Mouse (Mus musculus) embryonic facial prominence, embryonic 12.5 days (tissue): ENCODE data around the gene Adora3. TPM values are rescaled to one million over a fixed set of nuclear protein-coding genes. Genes with fewer than 3 reads are reported as not detected.

Experiments
- ATAC-seq: fragments of 200-750 bp; cut with Nextera tagmentation; 2 replicates; pipeline ENCODE4 v1.8.0; 2017; ENCODE audit not compliant: insufficient number of reproducible peaks, insufficient read depth, low FRiP score, low TSS enrichment
- H3K27ac ChIP-seq: fragments of 300-500 bp; sonication (generic); 2 replicates; pipeline ENCODE4 v1.5.1; 2016; ENCODE audit warnings: mild to moderate bottlenecking
- H3K27me3 ChIP-seq: fragments of 300-500 bp; sonication (generic); 2 replicates; pipeline ENCODE4 v1.6.1; 2016; ENCODE audit warnings: mild to moderate bottlenecking, moderate library complexity
- H3K36me3 ChIP-seq: fragments of 300-500 bp; sonication (generic); 2 replicates; pipeline ENCODE4 v1.6.1; 2016; ENCODE audit warnings: mild to moderate bottlenecking
- H3K4me1 ChIP-seq: fragments of 300-500 bp; sonication (generic); 2 replicates; pipeline ENCODE4 v1.6.1; 2016
- H3K4me2 ChIP-seq: fragments of 300-500 bp; sonication (generic); replicated peaks from 2 replicates; pipeline ENCODE4 v1.6.1; 2016; ENCODE audit warnings: mild to moderate bottlenecking, moderate library complexity
- H3K4me3 ChIP-seq: fragments of 300-500 bp; sonication (generic); 2 replicates; pipeline ENCODE4 v1.5.1; 2016; ENCODE audit warnings: mild to moderate bottlenecking
- H3K9ac ChIP-seq: fragments of 300-500 bp; sonication (generic); 2 replicates; pipeline ENCODE4 v1.6.1; 2016; ENCODE audit warnings: mild to moderate bottlenecking, moderate library complexity
- H3K9me3 ChIP-seq: fragments of 300-500 bp; sonication (generic); 2 replicates; pipeline ENCODE4 v1.6.1; 2016; ENCODE audit warnings: mild to moderate bottlenecking, moderate library complexity
- WGBS: fragments of 180-500 bp; shearing (Covaris S2); methylation state at CpG from one replicate; pipeline ENCODE4 v1.1.7; 2016; 5-methylcytosine and 5-hydroxymethylcytosine counted together
- polyA plus RNA-seq: library from polyadenylated mRNA; unstranded; fragments of >200 nt; fragmentation: Nextera tagmentation; extraction: Ambion mirVana; gene quantifications from 2 replicates; pipeline ENCODE4 v1.2.1, GENCODE M21; 2016

Gene Adora3
- polyA plus RNA-seq, 1 experiment from 2014 or later: 0.26 TPM

GRCm38 (mm10) chr3:105853781-105854180, 16.9 kb upstream of the Adora3 start:
- H3K27me3 ChIP-seq: no peaks in the 10 kb centered on the region
- H3K4me1 ChIP-seq: peaks cover 8% of the 10 kb centered on the region; the same call in 1 of the 2 replicates
- peak; percentile 60; the same call in 1 of the 2 replicates for ATAC-seq
- H3K9me3 ChIP-seq: no peaks in the 10 kb centered on the region
- no peak overlapping the region for H3K4me2 ChIP-seq
- no peak overlapping the region for H3K9ac ChIP-seq
- H3K36me3 ChIP-seq: no peaks in the 10 kb centered on the region
- no peak overlapping the region for H3K27ac ChIP-seq
- no peak overlapping the region for H3K4me3 ChIP-seq
- 35% methylated on average over 8 of the region's 8 CpGs for WGBS

DNA sequence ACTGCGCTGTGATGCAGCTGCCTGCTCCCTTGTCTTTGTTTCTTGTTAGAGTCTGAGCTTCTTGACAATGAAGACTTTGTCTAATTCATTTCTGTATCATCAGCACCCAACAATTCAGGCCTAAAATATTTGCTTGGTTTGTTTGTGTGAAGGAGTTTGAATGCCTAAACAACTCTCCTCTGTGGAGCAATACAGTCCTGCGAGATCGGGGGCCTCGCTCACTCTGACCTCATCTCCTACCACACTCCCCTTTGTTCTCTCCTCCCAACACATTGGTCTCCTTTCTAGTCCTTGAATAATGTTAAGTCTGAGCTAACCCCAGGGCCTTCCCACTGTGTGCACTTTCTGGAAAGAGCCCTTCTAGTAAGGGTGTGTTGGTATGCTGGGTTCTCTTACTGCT, 15.9 kb upstream of the Adora3 start:
- Histone ChIP-seq H3K4me2 (no peak overlapping the region), H3K9me3 (no peaks in the 10 kb centered on the region), H3K27ac (no peak overlapping the region), H3K27me3 (no peaks in the 10 kb centered on the region), H3K4me1 (peaks cover 8% of the 10 kb centered on the region; the same call in 1 of the 2 replicates), H3K36me3 (no peaks in the 10 kb centered on the region), H3K4me3 (no peak overlapping the region), H3K9ac (no peak overlapping the region)
- 73% methylated on average over 4 of the region's 4 CpGs for WGBS
- no peak for ATAC-seq

GRCm38 (mm10) chr3:105857513-105857912, 13.1 kb upstream of the Adora3 start:
- H3K27me3 ChIP-seq: no peaks in the 10 kb centered on the region
- no peak for ATAC-seq
- no peak overlapping the region for H3K4me3 ChIP-seq
- no peak overlapping the region for H3K4me2 ChIP-seq
- H3K9me3 ChIP-seq: no peaks in the 10 kb centered on the region
- peaks cover 12% of the 10 kb centered on the region; the same call in 1 of the 2 replicates for H3K4me1 ChIP-seq
- 73% methylated on average over 5 of the region's 5 CpGs for WGBS
- no peak overlapping the region for H3K9ac ChIP-seq
- no peak overlapping the region for H3K27ac ChIP-seq
- H3K36me3 ChIP-seq: no peaks in the 10 kb centered on the region

- ATAC-seq: no peak
Observed at GRCm38 (mm10) chr3:105861747-105862366, 8.8 kb upstream of the Adora3 start.

DNA sequence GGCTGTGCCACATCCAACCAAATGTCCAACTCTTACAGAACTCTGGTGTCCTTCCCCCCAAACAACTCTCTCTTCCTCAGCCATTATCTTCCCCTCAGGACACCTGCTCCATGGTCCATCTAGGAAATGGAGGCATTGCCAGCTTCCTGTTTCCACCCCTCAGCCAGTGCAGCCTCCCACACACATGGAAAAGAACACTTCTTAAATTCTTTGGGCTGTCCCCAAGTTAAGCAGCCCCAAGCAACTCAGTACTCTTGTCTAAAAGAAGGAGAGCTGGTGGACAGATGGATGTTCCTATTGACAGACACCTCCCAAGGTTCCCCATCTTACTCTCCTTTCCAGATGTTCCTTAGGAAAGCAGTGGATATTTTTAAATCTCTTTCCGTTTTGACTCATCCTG, 6.5 kb upstream of the Adora3 start:
- Histone ChIP-seq H3K4me2 (no peak overlapping the region), H3K4me1 (peaks cover 4% of the 10 kb centered on the region; the same call in 1 of the 2 replicates), H3K4me3 (no peak overlapping the region), H3K9ac (no peak overlapping the region), H3K27ac (no peak overlapping the region), H3K36me3 (no peaks in the 10 kb centered on the region), H3K27me3 (no peaks in the 10 kb centered on the region), H3K9me3 (no peaks in the 10 kb centered on the region)
- ATAC-seq: no peak
- WGBS: 80% methylated on average over 1 of the region's 1 CpGs

More at GRCm38 (mm10) chr3:105861747-105862366, 8.8 kb upstream of the Adora3 start:
- H3K4me2 ChIP-seq: no peak overlapping the region
- H3K4me1 ChIP-seq: 0 out of 2 replicates have a peak, but pooled peaks cover 4% of the 10 kb centered on the region
- H3K9me3 ChIP-seq: no peaks in the 10 kb centered on the region
- H3K27ac ChIP-seq: no peak overlapping the region
- WGBS: 13% methylated on average over 7 of the region's 7 CpGs
- H3K27me3 ChIP-seq: no peaks in the 10 kb centered on the region
- no peak overlapping the region for H3K9ac ChIP-seq
- no peak overlapping the region for H3K4me3 ChIP-seq
- H3K36me3 ChIP-seq: no peaks in the 10 kb centered on the region

GRCm38 (mm10) chr3:105865122-105865521, 5.5 kb upstream of the Adora3 start:
- no peaks in the 10 kb centered on the region for H3K27me3 ChIP-seq
- no peak for ATAC-seq
- H3K9ac ChIP-seq: no peak overlapping the region
- peaks cover 4% of the 10 kb centered on the region; the same call in 1 of the 2 replicates for H3K4me1 ChIP-seq
- H3K4me2 ChIP-seq: no peak overlapping the region
- H3K27ac ChIP-seq: no peak overlapping the region
- no peaks in the 10 kb centered on the region for H3K36me3 ChIP-seq
- WGBS: 80% methylated on average over 9 of the region's 9 CpGs
- H3K9me3 ChIP-seq: no peaks in the 10 kb centered on the region
- H3K4me3 ChIP-seq: no peak overlapping the region

- no peak overlapping the region for H3K4me3 ChIP-seq
- 64% methylated on average over 2 of the region's 2 CpGs for WGBS
Observed at GRCm38 (mm10) chr3:105868135-105868534, 2.5 kb upstream of the Adora3 start.

GRCm38 (mm10) chr3:105872034-105872433, 1.4 kb downstream of the Adora3 start:
- no peaks in the 10 kb centered on the region for H3K27me3 ChIP-seq
- no peak for ATAC-seq
- H3K36me3 ChIP-seq: no peaks in the 10 kb centered on the region
- no peak overlapping the region for H3K9ac ChIP-seq
- no peaks in the 10 kb centered on the region for H3K9me3 ChIP-seq
- H3K27ac ChIP-seq: no peak overlapping the region
- 56% methylated on average over 6 of the region's 6 CpGs for WGBS
- peaks cover 5% of the 10 kb centered on the region; the same call in 1 of the 2 replicates for H3K4me1 ChIP-seq
- H3K4me2 ChIP-seq: no peak overlapping the region
- no peak overlapping the region for H3K4me3 ChIP-seq

More at GRCm38 (mm10) chr3:105868135-105868534, 2.5 kb upstream of the Adora3 start:
- Histone ChIP-seq H3K9me3 (no peaks in the 10 kb centered on the region), H3K4me2 (no peak overlapping the region), H3K9ac (no peak overlapping the region), H3K36me3 (no peaks in the 10 kb centered on the region), H3K4me1 (peaks cover 5% of the 10 kb centered on the region; the same call in 1 of the 2 replicates), H3K27me3 (no peaks in the 10 kb centered on the region), H3K27ac (no peak overlapping the region)
- no peak; the same call in 1 of the 2 replicates for ATAC-seq

- H3K27ac ChIP-seq: no peak overlapping the region
- peaks cover 5% of the 10 kb centered on the region; the same call in 1 of the 2 replicates for H3K4me1 ChIP-seq
- no peak overlapping the region for H3K4me3 ChIP-seq
- no peaks in the 10 kb centered on the region for H3K9me3 ChIP-seq
- ATAC-seq: no peak
- no peaks in the 10 kb centered on the region for H3K36me3 ChIP-seq
- no peak overlapping the region for H3K4me2 ChIP-seq
- no peak overlapping the region for H3K9ac ChIP-seq
- H3K27me3 ChIP-seq: no peaks in the 10 kb centered on the region
- 39% methylated on average over 3 of the region's 3 CpGs for WGBS
Observed at GRCm38 (mm10) chr3:105872579-105872978, 1.9 kb downstream of the Adora3 start.

DNA sequence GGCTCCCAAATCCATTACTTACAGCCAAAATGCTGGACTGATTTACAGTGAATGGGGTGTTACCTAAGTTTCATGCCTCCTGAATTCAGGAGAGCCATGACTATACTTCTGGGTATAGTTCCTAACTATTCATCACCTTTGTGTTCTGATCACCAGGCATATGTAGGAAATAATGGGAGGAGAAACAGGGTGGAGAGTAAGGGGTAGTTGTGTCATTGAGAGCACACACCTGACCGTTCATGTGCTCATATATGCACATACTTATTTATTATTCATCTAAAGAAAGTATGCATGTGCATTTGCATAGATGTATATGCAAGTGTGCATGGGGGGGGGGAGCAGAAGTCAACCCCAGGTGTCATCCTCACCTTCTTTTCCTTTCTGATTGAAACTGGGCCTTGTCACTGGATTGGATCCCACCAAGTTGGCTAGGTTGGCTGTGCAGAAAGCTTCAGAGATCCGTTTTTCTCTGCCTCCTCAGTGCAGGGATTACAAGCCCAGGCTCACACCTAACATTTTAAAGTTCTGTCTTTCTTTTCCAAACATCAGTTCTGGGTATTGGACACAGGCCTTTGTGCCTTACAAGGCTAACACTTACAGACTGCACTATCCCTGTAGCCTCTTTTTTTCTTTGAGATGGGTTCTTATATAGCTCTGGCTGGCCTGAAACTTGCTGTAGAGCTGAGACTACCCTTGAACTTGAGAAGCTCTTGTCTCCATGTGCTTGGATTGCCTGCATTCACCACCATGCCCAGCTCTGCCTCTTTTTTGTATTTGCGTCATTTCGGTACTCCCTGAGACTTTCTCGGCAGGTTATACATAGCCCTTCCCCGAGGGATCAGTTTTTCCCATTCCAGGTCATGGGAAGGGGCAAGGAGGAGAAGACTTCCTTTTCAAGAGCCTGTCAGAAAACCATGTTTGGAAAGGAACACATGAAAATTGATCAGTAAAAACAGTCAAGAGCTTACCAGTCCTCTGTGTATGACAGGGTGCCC, 3.1 kb downstream of the Adora3 start:
- no peaks in the 10 kb centered on the region for H3K9me3 ChIP-seq
- no peak overlapping the region for H3K4me3 ChIP-seq
- no peak overlapping the region for H3K27ac ChIP-seq
- H3K4me1 ChIP-seq: peaks cover 5% of the 10 kb centered on the region; the same call in 1 of the 2 replicates
- H3K9ac ChIP-seq: no peak overlapping the region
- no peaks in the 10 kb centered on the region for H3K27me3 ChIP-seq
- ATAC-seq: no peak
- 76% methylated on average over 6 of the region's 6 CpGs for WGBS
- no peaks in the 10 kb centered on the region for H3K36me3 ChIP-seq
- H3K4me2 ChIP-seq: no peak overlapping the region

DNA sequence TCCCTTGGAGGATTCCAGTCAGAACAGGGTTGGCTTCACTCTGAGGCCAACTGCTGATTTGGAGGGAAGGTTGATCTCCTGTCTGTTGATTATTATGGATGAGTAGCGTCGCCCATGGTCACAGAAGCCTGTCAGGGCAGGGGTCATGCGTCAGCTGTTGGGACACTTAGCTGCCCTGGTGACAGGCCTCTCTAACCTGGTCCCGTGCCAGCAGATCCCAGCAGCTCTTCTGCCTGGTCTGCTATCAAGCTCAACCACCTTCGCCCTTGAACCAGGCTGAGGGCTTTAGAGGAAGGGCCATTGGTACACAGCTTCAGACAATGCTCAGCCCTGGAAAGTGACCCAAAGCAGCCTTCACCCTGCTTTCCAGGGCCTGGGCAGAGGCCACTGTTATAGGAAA, 5.4 kb downstream of the Adora3 start:
- no peak overlapping the region for H3K4me3 ChIP-seq
- ATAC-seq: no peak
- peaks cover 5% of the 10 kb centered on the region; the same call in 1 of the 2 replicates for H3K4me1 ChIP-seq
- H3K9me3 ChIP-seq: no peaks in the 10 kb centered on the region
- no peaks in the 10 kb centered on the region for H3K36me3 ChIP-seq
- no peak overlapping the region for H3K27ac ChIP-seq
- WGBS: 80% methylated on average over 5 of the region's 5 CpGs
- no peak overlapping the region for H3K9ac ChIP-seq
- no peak overlapping the region for H3K4me2 ChIP-seq
- H3K27me3 ChIP-seq: no peaks in the 10 kb centered on the region
